Mouse (Mus musculus): Measurements from ENCODE around the gene Scgb1b17. TPM values are rescaled to one million over a fixed set of nuclear protein-coding genes. Genes with fewer than 3 reads are reported as not detected.
"Not testable (repeated sequence)": the region's sequence is repeated elsewhere in the genome, so short reads cannot be mapped to it uniquely, and the experiment has no call there.

The Scgb1b17 gene
- polyA plus RNA-seq (2012; fragmentation: generic; extraction: Trizol) = not detected

DNA sequence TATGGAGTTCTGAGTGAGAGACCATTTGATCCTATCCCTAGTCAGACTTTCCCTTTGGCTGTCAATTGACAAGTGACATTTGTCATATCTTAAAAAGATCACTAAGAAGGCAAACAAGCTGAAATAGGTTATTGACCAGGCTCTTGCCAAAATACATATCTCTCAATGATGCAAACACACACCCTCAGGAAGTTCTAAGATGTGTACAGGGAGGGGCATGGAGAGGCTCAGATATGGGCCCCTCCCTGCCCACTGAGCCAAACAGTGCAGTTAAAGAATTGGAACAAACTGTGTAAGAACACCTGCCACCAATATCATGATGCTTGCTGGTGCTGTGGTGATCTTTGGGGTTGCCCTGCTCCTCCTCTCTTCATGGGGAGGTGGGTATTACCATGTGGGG lies at the start of gene Scgb1b17:
TSS of gene Scgb1b17 (plus strand) at position 301 of the 400 bp plus-strand sequence.
- H3K79me2 ChIP-seq (ENCODE audit: control insufficient read depth, insufficient read depth); H3K27me3 ChIP-seq (ENCODE audit: control insufficient read depth, insufficient read depth, insufficient read length); H3K4me3 ChIP-seq; H3K36me3 ChIP-seq (ENCODE audit: control insufficient read depth, insufficient read depth); H3ac ChIP-seq (ENCODE audit: control insufficient read depth, insufficient read length); H3K4me2 ChIP-seq (ENCODE audit: low read depth): not testable (repeated sequence)

DNA sequence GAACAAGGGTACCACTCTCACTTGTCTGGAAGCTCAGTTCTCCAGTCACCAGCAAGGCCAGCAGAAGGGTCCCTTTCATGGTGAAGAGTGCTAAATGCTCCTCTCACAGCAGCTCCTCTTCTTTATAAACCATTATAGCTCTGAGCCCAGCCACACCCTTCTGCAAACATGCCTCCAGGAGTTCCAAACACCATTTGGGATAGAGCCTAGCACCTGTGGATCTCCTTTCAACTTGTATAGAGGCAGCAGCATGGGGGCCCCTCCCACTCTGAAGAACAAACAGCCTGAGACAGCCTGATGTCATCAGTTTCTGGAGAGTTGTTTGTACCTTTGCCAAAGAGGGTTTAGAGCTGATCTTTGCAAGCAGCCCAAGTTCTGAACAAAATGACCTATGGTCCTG lies 6.8 kb upstream of the Scgb1b17 start, which contains the start of gene Scgb2b17:
TSS of gene Scgb2b17 (minus strand) at position 101 of the 400 bp plus-strand sequence.
- H3K27me3 ChIP-seq (ENCODE audit: control insufficient read depth, insufficient read depth, insufficient read length); H3K4me2 ChIP-seq (ENCODE audit: low read depth); H3ac ChIP-seq (ENCODE audit: control insufficient read depth, insufficient read length); H3K4me3 ChIP-seq; H3K36me3 ChIP-seq (ENCODE audit: control insufficient read depth, insufficient read depth); H3K79me2 ChIP-seq (ENCODE audit: control insufficient read depth, insufficient read depth): not testable (repeated sequence)

Other genes starting within 250 kb of the Scgb1b17 start
- not detected for gene Scgb2b15, start 233.8 kb upstream of the Scgb1b17 start, polyA plus RNA-seq (2012; fragmentation: generic; extraction: Trizol)
- gene Scgb1b15, start 226.9 kb upstream of the Scgb1b17 start, polyA plus RNA-seq (2012; fragmentation: generic; extraction: Trizol) = not detected
- gene Scgb2b17, start 6.9 kb upstream of the Scgb1b17 start, polyA plus RNA-seq (2012; fragmentation: generic; extraction: Trizol) = not detected
- not detected for gene Scgb2b18, start 110.4 kb downstream of the Scgb1b17 start, polyA plus RNA-seq (2012; fragmentation: generic; extraction: Trizol)
- not detected for gene Scgb1b18, start 122.1 kb downstream of the Scgb1b17 start, polyA plus RNA-seq (2012; fragmentation: generic; extraction: Trizol)
- gene Scgb2b19, start 216.9 kb downstream of the Scgb1b17 start, polyA plus RNA-seq (2012; fragmentation: generic; extraction: Trizol) = not detected
- gene Scgb1b19, start 223.8 kb downstream of the Scgb1b17 start, polyA plus RNA-seq (2012; fragmentation: generic; extraction: Trizol) = not detected

Data from myocyte (in vitro differentiated cells).